Mouse (Mus musculus) lung, embryonic 14.5 days (tissue): ENCODE measurements around the gene Muc13. TPM values are rescaled to one million over a fixed set of nuclear protein-coding genes. Genes with fewer than 3 reads are reported as not detected.

ENCODE experiments used
- ATAC-seq: fragments of 200-750 bp; cut with Nextera tagmentation; 2 replicates; pipeline ENCODE4 v1.8.0; 2017; ENCODE audit warnings: mild to moderate bottlenecking, moderate TSS enrichment, moderate library complexity; ENCODE audit not compliant: insufficient read depth
- DNase-seq: peaks from one replicate; pipeline ENCODE4 v3.0.0-alpha.2; 2015
- H3K27ac ChIP-seq: fragments of 300-500 bp; sonication (generic); 2 replicates; pipeline ENCODE4 v1.5.1; 2014; ENCODE audit warnings: low read depth, mild to moderate bottlenecking, moderate library complexity
- H3K27me3 ChIP-seq: fragments of 300-500 bp; sonication (generic); 2 replicates; pipeline ENCODE4 v1.6.1; 2014; ENCODE audit warnings: low read length, control low read depth; ENCODE audit not compliant: insufficient read depth
- H3K36me3 ChIP-seq: fragments of 300-500 bp; sonication (generic); 2 replicates; pipeline ENCODE4 v1.6.1; 2014; ENCODE audit warnings: control low read depth; ENCODE audit not compliant: insufficient read depth
- H3K4me1 ChIP-seq: fragments of 300-500 bp; sonication (generic); 2 replicates; pipeline ENCODE4 v1.6.1; 2014; ENCODE audit warnings: antibody characterized with exemption, control low read depth; ENCODE audit not compliant: insufficient read depth
- H3K4me2 ChIP-seq: fragments of 300-500 bp; sonication (generic); 2 replicates; pipeline ENCODE4 v1.6.1; 2014; ENCODE audit warnings: mild to moderate bottlenecking
- H3K4me3 ChIP-seq: fragments of 300-500 bp; sonication (generic); 2 replicates; pipeline ENCODE4 v1.5.1; 2014; ENCODE audit warnings: low read depth, low read length
- H3K9ac ChIP-seq: fragments of 300-500 bp; sonication (generic); 2 replicates; pipeline ENCODE4 v1.6.1; 2014
- H3K9me3 ChIP-seq: fragments of 300-500 bp; sonication (generic); 2 replicates; pipeline ENCODE4 v1.6.1; 2016; ENCODE audit warnings: low read depth, low read length, control low read depth
- CTCF ChIP-seq: IDR thresholded peaks from 2 replicates; pipeline ENCODE4 v1.5.1; 2016; ENCODE audit warnings: antibody characterized with exemption, low read depth
- WGBS: fragments of 180-500 bp; shearing (Covaris S2); extraction: QIAGEN DNeasy Blood & Tissue Kit; methylation state at CpG from one replicate; pipeline ENCODE4 v1.1.7; 2014; 5-methylcytosine and 5-hydroxymethylcytosine counted together
- polyA plus RNA-seq: library from polyadenylated mRNA; unstranded; fragments of >200 nt; fragmentation: Nextera tagmentation; extraction: Ambion mirVana; gene quantifications from 2 replicates; pipeline ENCODE4 v1.2.1, GENCODE M21; 2014

The Muc13 gene
- polyA plus RNA-seq, 1 experiment from 2014 or later = not detected

DNA sequence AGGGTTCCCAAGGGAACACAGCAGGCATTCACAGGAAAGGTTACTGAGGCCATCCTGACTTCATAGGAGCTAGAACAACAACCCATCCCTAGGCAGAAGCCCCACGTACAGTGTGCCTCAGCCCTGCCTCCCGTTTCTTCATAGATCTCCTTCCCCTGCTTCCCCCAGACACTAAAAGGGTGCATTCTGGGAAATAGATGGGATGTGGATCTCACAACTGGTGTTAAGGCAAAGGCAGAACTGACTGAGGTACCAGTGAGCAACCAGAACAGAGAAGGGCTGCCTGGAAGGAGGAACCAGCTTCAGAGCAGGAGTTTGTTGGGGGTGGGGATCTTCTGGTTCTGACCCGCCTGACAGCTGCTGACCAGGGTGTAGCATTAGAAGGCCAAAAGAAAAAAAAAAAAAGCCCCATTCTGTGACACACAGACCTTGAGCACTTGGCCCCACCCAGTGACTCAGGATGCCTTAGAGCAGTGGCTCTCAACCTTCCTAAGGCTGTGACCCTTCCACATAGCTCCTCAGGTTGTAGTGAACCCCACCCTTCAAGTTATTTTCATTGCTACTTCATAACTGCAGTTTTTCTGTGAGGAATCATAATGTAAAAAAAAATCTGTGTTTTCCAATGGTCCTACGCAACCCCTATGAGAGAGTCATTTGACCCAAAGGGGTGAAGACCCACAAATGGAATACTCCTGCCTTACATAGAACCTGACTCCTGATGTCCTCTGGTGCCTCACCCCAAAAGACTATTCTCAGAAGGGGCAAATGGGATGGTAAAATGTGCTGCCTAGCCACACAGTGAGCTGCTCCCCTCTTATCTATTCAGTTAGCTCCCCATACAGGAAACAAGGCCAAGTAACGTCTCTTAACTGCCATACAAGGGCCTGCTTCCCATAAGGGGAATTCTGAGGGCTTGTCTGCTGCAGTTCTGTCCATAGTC, 11.8 kb upstream of the Muc13 start:
- no peak overlapping the region for H3K9ac ChIP-seq
- H3K9me3 ChIP-seq = no peaks in the 10 kb centered on the region
- DNase-seq (no peak), ATAC-seq (no peak)
- WGBS = 58% methylated on average over 5 of the region's 5 CpGs
- H3K4me3 ChIP-seq = no peak overlapping the region
- no peaks in the 10 kb centered on the region for H3K36me3 ChIP-seq
- no peak overlapping the region for H3K27ac ChIP-seq
- no peak overlapping the region for H3K4me2 ChIP-seq
- H3K27me3 ChIP-seq = no peaks in the 10 kb centered on the region
- no peak for TF ChIP-seq CTCF
- no peaks in the 10 kb centered on the region for H3K4me1 ChIP-seq

DNA sequence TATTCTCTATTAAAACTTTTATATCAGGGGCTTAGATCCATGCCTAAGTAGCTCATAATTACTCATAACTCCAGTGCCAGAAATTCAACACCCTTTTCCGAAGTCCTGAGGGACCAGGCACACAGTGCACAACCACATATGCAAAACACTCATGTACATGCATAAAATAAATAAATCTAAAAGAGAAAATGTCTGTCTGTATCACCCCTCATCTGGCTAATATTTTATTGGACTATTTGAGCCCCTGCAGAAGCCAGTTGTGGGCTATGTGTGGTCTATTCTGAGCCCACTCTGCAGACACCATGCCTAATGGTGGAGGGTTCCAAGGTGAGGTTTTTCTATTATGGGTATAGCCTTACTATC, 11.1 kb upstream of the Muc13 start:
- Histone ChIP-seq H3K4me3 (no peak overlapping the region), H3K36me3 (no peaks in the 10 kb centered on the region), H3K9me3 (no peaks in the 10 kb centered on the region), H3K27me3 (no peaks in the 10 kb centered on the region), H3K27ac (no peak overlapping the region), H3K4me1 (no peaks in the 10 kb centered on the region), H3K9ac (no peak overlapping the region), H3K4me2 (no peak overlapping the region)
- 78% methylated on average over 1 of the region's 1 CpGs for WGBS
- DNase-seq = no peak
- ATAC-seq = no peak
- TF ChIP-seq CTCF = no peak

DNA sequence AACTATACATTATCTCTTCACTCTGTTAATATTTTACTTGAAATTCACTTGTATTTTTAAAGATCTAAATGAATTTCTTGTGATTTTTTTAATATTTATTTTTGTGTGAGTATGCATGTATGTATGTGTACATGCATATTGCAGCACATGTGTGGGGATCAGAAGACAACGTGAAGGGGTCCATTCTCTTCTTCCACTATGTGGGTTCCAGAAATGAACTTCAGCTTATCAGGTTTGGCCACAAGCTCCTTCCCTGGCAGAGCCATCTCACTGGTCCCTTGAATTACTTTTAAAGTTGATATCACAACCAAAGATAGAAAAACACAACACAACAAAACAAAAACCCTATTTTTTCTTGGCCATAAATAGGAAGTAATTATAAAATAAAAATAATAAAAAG, 9.3 kb upstream of the Muc13 start:
- Histone ChIP-seq H3K27me3 (no peaks in the 10 kb centered on the region), H3K27ac (no peak overlapping the region), H3K9ac (no peak overlapping the region), H3K36me3 (no peaks in the 10 kb centered on the region), H3K4me2 (no peak overlapping the region), H3K9me3 (no peaks in the 10 kb centered on the region), H3K4me1 (no peaks in the 10 kb centered on the region), H3K4me3 (no peak overlapping the region)
- DNase-seq = no peak
- TF ChIP-seq CTCF = no peak
- WGBS = 88% methylated on average over 1 of the region's 1 CpGs
- ATAC-seq = no peak

DNA sequence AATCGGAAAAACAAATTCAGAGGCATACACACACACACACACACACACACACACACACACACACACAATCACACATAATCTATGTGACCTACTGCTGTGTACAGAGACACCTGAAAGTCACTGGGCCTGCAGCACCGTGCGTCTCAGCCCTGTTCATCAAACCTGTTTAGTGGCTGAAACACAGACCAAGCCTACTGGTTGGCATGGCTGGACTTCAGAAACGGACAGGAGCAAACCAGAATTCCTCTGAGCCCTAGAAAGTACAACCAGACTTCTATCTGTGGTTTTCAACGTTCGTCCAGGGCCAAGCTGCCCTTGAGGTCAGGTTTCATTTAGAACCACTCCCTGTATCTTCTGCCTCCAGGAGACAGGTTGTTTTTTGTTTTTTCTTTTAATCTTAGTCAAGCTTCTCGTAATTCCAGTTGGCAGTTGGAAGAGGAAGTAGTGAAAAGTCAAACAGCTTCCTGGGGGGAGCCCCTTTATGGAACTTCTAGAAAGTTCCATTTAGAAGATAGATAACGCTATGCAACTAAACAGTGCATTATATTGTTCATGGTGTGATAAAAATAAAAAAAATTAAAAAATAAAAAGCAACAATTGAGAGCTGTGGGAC, 8.6 kb upstream of the Muc13 start:
- DNase-seq (no peak), ATAC-seq (no peak)
- no peak for TF ChIP-seq CTCF
- no peaks in the 10 kb centered on the region for H3K9me3 ChIP-seq
- H3K9ac ChIP-seq = no peak overlapping the region
- H3K4me3 ChIP-seq = no peak overlapping the region
- H3K27me3 ChIP-seq = no peaks in the 10 kb centered on the region
- no peak overlapping the region for H3K27ac ChIP-seq
- no peak overlapping the region for H3K4me2 ChIP-seq
- H3K4me1 ChIP-seq = no peaks in the 10 kb centered on the region
- WGBS = 58% methylated on average over 8 of the region's 8 CpGs
- H3K36me3 ChIP-seq = no peaks in the 10 kb centered on the region

DNA sequence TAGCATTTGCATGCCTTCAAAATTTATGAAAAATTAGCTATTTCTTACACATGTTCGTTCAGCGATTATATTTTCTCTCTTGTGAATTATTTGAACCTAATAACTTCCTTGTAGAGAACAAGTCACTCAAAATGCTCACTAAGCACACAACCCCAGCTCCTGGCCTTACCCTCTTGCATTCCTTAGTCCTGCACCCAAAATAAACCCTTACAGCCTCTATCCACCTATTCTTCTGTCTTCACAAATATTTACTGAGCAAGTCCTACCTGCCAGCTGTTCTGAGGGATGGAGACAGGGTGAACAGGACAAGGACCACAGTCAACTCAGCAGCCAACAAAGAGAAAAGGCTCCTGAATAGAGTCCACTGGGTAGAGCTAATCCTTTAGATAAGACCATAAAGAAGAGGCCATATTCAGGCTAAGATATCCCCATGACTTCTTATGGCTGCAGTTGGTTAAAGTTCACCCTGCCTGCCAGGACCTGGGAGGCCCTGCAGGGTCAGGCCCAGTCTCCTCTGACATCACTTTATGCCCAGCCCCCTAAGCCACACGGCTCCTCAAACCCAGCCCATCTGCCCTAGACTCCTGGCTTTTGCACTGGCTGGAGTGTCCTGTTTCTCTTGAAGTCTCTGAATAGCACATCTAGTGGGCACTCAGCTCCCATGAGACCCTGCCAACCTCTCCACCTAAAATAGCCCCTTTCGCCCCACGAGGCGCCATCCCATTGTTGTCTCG, 7.0 kb upstream of the Muc13 start:
- no peak overlapping the region for H3K9ac ChIP-seq
- no peak for ATAC-seq
- H3K27me3 ChIP-seq = no peaks in the 10 kb centered on the region
- no peaks in the 10 kb centered on the region for H3K9me3 ChIP-seq
- no peaks in the 10 kb centered on the region for H3K4me1 ChIP-seq
- H3K4me3 ChIP-seq = no peak overlapping the region
- no peaks in the 10 kb centered on the region for H3K36me3 ChIP-seq
- no peak for TF ChIP-seq CTCF
- peak; percentile 21 for DNase-seq
- 63% methylated on average over 7 of the region's 7 CpGs for WGBS
- H3K4me2 ChIP-seq = no peak overlapping the region
- H3K27ac ChIP-seq = no peak overlapping the region

DNA sequence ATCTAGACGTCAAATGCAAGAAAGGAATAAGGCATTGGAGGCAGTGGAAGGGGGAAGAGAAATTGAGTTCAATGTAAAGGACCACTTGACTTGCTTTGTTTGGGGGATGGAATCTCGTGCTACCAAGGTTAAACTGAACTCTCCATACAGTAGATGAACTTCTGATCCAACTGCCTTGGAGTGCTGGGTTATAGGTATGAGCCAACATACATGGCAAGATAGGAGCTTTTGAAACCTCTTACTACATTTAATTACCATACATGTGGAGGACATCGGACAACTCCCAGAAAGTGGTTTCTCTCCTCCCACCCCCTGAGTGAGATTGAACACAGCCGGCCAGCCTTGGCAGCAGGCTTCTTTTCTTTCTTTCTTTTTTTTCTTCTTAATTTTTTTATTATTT, 1.3 kb downstream of the Muc13 start:
- DNase-seq (no peak), ATAC-seq (no peak)
- Histone ChIP-seq H3K4me2 (no peak overlapping the region), H3K9me3 (no peaks in the 10 kb centered on the region), H3K4me1 (no peaks in the 10 kb centered on the region), H3K9ac (no peak overlapping the region), H3K36me3 (no peaks in the 10 kb centered on the region), H3K27me3 (no peaks in the 10 kb centered on the region), H3K27ac (no peak overlapping the region), H3K4me3 (no peak overlapping the region)
- WGBS = 63% methylated on average over 4 of the region's 4 CpGs
- no peak for TF ChIP-seq CTCF

DNA sequence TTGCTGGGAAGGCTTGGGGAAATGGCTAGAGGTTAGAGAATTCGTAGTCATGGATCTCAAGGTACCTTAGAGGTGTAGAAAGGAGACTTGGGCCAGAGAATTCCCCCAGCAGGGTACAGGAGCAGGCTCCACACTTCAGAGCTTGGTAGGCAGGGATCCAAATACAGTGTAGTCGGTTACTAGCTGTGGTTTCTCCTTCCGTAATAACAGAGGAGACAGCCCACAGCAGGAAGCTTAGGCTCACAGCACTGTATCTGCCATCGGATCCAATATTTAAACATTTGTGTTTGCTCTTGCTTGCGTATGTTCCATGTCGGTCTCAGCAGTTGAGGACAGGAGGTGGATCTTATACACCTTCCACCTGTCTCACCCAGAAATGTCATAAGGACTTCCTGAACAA, 2.0 kb downstream of the Muc13 start:
- Histone ChIP-seq H3K9me3 (no peaks in the 10 kb centered on the region), H3K27me3 (no peaks in the 10 kb centered on the region), H3K4me1 (no peaks in the 10 kb centered on the region), H3K9ac (no peak overlapping the region), H3K4me2 (no peak overlapping the region), H3K27ac (no peak overlapping the region), H3K36me3 (no peaks in the 10 kb centered on the region), H3K4me3 (no peak overlapping the region)
- ATAC-seq (no peak), DNase-seq (no peak)
- TF ChIP-seq CTCF = no peak
- WGBS = 60% methylated on average over 6 of the region's 6 CpGs
